Mouse (Mus musculus) embryo, embryonic 9.5 days (tissue): ENCODE results near the gene Wdtc1.

Source experiments
- DNase-seq: peaks from one replicate; pipeline ENCODE4 v3.0.0-alpha.2; 2017; ENCODE audit errors: extremely low spot score

Gene Wdtc1

DNA sequence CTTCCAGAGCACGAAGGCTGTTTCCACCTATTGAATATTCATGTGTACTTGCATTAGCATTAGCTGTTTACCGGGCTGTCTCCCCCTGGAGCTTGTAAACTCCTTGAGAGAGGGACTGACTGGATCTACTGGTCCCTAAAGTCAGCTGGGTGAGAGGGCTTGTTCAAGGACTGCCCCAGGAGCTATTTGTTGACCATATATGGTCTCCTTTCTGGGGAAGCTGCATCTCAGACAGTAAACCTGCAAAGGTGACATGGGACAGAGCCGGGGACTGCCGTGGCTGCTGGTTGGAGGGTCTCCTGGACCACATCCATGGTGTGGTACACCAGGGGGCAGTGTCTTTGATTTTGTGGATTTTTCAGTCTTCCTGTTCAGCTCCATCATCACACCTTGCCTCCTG lies 70.6 kb downstream of the Wdtc1 start:
- DNase-seq, result peak; percentile 39

DNA sequence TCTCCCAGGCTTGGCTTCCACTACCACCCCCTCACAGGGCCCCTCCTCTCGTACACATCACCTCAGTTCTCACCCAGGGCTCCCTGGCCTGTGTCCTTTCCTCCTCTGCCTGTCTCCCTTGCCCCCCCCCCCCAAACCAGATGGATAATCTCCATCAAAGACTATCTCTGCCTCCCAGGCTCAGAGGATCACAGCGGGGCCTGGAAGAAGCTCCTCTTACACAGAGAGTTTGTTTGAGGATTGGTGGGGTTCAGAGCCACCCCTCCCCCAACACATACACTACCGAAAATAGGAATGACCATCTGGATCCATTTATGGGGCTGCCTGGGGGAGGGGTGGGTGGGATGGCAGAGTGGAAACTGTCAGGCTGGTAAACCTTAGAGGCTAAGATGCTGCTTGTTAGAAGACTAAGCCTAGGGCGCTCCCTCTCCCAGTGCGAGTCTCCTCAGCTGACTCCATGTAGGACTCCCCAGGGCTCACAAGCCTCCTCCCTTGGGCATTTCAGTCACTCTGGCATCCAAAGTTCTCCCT lies 71.3 kb downstream of the Wdtc1 start:
- peak; percentile 75 for DNase-seq

DNA sequence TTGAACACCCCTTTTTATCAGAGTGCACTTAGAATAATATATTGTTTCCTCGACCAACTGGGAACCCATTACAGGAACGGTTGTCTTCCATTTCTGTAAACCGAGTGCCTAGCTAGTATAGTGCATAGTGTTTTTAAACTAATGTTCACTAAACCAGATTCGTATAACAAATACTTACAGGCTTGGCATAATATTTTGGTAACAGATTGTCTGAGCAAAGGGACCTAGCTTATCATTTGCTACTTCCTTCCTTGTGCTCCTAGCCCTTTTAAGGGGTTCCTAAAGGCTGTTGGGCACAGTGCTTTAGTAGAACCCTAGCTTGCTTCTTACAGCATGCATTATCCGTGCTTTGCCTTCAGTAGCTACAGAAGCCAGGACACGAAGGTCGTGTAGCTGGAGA lies 71.8 kb downstream of the Wdtc1 start:
- DNase-seq, result no peak

DNA sequence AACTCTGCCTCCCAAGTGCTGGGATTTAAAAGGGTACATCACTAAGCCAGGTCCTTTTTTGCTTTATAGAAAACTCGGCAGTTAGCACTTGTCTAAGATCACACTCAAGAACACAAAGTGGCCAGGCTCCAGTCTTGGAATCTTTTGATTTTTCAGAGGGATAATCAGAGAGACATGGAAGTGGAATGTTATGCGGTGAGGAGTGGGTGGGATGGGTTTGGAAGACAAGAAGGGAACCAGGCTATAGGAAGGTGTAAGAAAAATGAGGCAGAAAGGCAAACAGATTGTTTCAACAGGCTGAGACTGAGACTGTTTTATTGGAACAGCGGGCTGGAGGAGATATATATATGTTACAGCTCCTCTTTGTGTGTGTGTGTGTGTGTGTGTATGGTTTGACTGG lies 74.8 kb downstream of the Wdtc1 start:
- DNase-seq, result no peak

DNA sequence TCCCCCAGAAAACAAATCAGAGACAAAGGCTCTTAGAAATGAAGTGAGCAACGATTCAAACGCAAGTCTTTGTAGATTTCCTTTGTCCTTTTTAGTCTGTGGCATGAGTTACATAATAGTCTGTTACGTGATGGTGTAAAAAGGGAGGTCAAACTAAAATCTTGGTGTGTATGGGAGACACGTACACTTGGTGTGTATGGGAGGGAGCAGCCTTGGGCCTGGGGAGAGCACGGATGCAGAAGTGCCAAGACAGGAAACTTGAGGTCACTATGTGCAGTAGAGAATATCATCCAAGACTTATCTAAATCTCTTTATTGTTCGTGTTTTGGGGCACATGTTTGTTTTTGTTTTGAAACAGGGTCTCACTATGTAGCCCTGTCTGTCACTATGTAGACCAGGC lies 75.2 kb downstream of the Wdtc1 start:
- DNase-seq, result no peak

DNA sequence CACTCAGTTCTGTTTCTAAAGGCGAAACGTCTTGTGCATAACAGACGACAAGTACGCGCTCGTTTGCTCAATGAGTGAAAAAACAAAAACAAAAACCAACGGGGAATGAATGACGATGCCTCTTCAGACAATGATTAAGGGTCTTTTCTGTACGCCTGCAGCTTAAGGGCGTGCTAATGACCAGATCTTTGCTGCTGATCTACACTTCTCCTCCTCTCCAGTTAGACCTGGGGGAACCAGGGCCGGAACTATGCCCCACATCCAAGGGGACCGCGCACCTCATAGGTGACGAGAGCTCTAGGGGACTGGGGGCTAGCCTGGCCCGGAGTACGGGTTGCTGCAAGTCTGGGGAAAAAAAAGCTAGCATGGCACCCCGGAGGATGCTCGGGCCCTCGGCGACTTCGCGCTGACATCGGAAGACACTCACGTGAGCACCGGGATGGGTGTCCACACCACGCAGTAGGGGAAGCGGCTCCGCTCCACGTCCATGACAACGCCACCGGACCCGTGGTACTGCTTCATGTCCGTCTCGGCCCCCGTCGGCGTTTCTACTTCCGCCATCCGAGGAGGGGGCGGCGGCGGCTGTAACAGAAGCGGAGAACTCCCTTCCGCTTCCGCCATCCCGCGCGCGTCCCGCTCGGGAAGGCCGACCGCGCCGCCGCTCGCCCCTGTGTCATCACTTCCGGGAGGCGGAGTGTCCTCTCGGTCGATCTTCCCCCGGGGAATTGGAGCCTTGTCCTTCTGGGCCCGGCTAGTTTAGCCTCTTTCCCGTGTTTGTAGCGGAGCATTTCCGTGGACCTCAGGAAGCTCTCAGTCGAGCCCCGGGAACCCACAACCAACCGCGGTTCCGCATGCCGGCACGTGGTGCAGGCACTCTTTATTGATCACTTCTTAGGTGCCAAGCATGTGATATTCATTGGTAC lies 75.9 kb downstream of the Wdtc1 start, which contains the start of gene Tmem222:
Tmem222 (minus strand) TSS at position 689 of the 923 bp plus-strand sequence.
- DNase-seq, result peak; percentile 97

DNA sequence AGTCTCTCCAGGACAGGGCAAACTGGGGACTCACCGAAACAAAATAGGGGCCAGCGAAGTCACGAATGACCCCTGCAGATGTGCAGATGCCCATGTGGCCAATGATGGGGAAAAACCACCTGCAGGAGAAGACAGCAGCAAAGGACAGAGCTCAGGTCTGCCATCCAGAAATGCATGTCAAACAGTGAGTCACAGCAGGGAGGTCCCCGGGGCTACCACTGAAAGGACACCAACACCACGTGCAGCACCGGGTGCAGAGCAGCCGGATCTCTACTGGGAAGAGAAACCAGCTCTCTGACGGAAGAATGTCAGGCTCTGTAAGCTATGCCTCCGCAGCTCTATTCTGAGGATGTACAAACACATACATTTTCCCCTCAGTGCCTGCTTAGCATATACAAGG lies 82.4 kb downstream of the Wdtc1 start:
- no peak for DNase-seq

DNA sequence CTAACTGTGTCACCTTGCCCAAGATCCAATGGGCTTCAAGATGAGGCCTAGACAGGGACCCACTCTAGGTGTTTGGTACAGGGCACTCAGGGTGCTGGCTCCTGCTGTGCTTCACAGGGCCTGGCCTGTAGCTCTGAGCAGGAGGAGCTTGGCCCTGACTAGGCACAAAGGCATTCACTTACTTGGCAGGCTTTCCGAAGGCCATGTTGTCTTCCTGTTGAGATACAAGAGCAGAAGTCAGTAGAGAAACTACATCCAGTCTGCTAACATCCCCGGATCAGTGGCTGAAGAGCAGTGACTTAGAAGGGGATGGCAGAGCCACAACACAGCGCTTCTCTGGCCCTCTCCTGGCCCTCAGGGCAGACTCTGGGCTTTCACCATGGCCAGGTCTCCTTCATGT lies 83.7 kb downstream of the Wdtc1 start:
- DNase-seq, result no peak

DNA sequence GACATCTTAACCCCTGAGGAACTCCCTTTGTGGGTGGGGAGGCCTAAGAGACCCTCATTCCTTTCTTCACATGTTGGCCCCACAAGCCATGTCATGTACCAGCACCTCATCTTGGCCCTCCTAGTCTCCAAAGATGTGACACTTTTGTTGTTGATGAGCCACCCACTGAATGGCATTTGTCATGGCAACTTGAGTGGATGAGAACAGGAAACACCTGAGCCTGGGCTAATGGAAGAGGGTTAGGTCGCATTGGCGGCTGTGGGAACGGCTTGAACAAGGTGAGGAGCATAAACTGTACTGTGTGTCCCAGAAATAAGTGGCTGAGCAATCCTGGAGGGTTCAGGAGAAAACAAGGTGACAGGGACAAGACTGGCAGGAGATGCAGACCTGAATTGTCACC lies 84.3 kb downstream of the Wdtc1 start:
- DNase-seq, result no peak

DNA sequence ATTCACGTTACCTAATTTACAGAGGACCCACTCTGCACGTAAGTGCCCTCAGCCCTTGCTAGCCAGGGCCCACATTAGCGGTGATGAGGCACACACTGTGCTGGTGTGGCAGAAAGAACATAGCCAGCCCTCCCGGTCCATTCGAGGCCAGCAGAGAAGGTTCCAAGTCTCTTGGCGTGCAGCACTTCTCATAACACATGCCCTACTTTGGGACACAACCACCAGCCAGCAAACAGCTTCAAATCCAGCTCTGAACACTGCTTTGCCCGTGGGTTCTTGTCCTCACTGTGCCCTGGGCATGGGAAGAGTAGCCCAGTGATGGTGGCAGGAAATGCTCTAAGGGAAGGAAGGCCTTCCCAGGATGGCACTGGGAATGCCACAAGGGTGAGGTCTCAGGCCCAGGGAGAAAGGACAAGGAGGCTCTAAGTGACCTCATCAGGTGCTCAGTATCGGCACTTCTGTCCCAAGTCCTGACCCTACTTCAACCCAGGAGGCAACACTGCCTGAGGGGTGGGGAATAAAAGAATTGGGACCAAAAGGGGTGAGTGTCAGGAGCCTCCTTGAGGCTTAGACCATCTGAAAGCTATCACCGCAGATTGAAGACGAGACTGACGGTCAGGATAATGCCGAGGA lies 86.9 kb downstream of the Wdtc1 start:
- DNase-seq, result no peak

DNA sequence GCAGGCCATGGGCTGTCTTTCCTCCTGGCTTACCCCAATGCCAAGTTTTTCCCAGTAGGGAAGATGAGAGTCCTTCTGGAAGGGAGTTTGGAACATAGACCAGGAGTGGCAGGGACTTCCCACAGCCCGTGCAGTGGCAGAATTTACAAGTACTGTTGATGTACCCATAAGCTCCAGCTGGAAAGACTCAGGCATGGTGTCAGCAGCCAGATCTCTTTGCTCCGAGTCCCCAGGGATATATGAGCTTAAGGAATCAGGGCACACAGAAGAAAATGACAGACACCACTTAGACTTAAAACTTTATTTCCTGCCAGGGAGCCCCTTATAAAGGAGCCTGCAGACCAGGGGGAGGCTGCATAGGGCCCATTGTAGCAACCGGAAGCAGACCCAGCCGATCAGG lies 87.5 kb downstream of the Wdtc1 start:
- DNase-seq, result no peak

DNA sequence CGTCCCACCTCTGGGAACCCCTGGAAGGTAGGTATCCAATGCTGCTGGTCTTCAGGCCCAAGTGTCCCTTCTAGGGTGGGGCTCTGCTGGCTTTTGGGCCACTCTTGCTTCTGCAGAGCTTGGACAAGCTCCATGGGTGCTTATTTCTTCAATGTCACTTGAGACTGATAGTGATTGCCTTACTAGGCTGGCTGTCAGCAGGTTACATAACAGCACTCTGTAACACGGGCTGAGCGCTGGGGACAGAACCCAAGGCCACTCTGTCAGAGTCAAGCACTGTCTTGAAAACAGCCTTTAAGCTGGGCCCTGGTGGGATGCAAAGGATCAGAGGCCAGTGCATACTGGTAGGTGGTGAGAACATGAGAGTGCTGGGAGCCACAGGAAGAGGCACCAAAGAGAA lies 88.0 kb downstream of the Wdtc1 start:
- no peak for DNase-seq

DNA sequence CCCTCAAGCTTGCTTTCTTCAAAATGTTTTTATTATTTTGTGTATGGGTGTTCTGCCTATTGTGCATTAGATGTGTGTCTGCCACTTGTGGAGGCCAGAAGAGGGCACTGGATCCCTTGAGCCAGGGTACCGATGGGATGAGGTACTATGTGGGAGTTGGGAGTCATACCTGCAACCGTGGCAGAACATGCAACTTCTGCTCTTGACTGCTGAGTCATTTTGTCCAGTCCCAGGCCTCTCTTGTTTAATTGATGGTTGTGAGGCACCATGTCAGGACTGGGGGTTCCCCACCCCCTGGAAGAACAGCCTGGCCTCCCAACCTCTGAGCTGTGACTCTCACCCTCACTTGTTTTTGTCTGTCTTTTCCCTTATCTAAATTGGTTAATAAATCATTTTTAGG lies 88.7 kb downstream of the Wdtc1 start:
- no peak for DNase-seq

DNA sequence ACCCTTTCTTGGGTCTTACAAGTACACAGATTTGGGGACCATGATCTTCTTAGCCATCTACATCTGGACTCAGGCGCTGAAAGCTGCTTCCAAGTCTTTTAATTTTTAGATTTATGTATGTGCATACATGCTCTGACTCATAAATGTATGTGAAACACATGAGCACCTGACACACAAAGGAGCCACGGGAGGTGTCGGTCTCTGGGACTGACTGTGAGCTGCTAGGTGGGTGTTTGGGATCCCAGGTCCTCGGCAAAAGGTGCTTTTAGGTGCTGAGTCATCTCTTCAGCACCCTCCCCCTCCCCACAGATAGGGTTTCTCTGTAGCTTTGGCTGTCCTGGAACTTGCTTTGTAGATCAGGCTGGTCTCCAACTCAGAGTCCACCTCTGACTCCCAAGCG lies 89.5 kb downstream of the Wdtc1 start:
- DNase-seq, result no peak

DNA sequence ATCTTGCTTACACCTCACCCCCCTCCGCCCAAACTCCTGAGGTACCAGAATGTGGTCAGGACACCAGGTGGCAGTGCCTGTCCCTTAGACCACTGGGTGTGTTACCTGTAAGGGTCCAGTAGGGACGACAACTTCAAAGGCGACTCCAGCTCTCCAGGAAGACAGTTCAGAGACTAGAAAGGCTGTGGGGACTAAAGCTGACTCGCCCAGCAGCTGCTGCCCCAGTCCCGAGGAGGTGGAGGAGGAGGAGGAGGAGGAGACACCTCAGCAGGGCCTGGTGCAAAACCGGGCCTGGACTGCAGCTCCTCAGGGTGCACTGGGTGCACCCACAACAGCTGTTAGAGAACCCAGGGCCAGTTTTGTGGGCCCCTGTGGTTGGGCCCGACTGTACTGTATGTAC lies 90.4 kb downstream of the Wdtc1 start, which contains the start of gene Sytl1:
Sytl1 (minus strand) TSS at position 232 of the 400 bp plus-strand sequence.
- no peak for DNase-seq

DNA sequence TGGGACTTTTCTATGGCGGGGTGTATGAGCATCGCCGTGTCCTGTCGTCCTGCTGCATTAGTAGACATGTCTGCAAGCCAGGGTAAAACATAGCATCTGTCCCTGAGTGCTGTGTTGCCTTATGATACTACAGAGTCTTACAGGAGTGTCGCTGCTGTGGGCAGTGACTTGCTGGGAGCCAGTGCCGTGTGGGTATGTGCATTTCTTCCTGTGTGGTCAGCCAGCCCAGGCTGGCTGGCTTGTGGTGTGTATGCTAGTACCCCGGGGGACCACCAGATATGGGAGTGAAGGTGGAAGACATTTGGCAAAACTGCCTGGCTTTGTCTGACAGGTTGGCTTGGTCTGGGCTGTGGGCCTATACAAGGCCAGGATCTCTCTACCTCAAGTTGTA lies 90.9 kb downstream of the Wdtc1 start:
- no peak for DNase-seq

DNA sequence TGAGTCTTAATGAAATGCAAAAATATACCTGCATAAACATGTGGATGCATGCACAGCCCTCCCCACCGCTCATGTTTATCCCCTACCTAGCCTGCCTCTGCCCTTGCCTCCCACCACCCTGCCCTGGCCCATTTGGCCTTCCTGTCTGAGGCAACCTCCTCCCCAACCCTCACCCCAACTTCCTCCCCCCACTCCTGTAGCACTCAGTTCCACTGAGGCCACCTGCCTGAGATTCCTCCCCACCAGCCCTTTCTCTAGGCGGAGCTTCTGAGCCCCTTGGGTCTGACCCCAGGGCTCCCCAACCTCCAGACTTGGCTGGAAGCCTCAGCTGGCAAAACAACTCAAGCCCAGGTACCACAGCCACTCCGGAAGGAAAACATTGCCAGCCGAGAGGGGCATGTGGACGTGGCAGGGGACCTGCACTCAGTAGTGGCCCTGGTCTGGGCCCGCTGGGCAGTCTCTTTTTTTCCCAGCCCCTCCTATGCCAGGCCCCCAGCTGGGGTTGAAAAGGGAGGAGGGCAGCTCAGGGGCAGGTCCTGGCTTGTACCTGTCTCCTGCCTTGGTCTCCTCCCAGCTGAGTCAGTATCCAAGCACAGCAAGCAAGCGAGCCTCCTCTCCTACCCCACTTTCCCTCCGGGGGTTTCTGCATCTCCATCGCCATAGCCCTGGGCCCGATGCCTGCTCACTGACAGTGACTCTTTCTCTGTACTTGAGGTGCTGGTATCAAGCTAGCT lies 91.5 kb downstream of the Wdtc1 start:
- DNase-seq, result no peak

DNA sequence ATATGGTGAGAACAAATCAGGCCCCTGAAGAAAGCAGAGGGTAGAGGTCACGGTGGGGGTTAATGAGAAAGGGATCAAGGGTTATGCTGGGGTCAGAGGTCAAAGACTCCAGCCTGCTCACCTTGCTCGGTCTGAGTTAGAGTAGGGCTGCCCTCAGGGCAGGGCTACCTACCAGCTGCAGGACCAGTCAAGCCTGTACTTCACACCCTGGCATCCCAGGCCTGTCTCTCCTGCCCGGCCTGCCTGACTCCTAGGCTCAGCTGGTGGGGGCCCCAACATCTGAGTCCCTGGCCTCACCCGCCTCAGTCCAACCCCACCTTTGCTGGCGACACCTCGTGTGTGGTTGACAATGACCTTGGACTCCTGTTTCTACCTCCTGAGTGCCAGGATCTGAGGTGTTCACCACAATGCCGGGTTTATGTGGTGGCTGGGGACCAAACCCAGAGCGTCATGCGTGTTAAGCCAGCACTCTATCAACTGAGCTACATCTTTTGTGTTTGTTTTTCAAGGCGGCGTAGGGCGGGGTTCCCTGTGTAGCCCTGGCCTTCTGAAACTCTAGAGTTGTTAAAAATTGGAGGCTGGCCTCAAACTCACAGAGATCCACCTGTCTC lies 95.4 kb downstream of the Wdtc1 start:
- no peak for DNase-seq

DNA sequence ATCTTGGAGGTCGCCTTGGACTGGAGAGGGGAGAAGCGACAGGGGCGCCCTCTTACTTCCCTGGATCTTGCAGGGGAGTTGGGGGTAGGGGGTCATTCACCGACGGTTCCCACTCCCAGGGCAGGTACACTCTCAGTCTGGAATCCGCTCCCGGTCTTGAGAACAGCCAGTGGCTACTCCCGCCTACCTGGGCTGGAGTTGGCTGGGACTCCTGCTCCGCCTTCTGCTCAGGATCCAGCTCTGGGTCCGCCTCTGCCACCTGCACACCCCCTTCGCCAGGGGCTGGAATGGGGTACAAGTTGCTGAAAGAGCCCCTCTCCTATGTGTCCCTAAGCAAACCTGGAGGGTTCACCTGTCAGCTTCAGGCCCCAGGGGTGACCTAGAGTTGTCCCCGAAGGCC lies 96.1 kb downstream of the Wdtc1 start:
- no peak for DNase-seq

DNA sequence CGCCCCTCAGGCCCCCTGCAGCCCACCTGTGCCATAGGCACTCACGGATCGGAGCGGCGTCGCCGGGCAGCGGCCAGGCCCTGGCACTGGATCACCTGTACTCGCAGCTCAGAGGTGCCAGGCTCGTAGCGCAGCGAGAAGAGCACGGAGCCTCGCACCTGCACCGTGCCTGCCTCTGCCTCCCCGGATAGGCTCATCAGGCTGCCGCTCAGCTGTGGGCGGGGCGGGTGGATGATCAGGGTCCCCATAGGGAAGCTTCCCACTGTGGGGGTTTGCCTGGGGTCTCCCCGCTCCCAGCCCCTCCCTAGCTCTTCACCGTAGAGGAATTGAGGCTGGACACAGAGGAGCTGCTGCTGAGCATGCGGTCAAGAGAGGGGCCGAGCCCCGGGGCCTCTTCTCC lies 96.5 kb downstream of the Wdtc1 start:
- no peak for DNase-seq

DNA sequence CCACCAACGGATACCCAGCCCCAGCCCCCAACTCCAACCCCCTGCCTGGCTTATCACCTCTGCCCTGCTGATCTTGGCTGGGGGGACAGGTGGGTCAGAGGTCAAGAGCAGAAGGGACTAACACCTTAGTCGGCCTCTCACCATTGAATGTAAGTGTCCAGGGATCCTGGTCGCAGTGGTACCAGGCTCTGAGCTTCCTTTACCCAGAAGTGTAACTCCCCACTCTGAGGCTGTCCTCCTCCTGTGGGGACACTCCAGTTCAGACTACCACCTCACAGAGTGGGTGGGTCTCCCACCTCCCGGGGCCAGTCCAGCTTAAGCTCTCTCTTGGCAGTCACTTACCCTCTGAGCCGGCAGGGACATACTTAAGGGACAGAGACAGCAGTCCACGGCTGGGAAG lies 97.9 kb downstream of the Wdtc1 start:
- no peak for DNase-seq

DNA sequence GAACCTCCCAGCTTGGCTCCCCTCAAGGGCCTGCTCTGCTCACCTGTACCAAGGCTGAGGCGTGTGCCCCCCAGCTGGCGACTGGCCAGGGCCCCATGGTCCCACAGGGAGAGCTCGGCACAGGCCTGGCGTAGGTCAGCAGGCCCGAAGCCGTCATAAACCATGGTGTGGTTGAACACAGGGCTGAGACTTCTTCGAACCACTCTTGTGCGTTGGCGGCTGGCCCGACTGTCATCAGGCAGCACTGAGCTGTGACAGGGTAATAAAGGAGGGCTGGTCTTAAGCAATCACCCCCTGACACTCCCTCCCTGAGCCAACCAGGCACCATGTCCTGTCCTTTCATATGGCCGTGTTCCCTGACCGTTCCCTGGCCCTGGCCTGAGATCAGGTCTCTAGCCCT lies 99.9 kb downstream of the Wdtc1 start:
- no peak for DNase-seq
